Mouse (Mus musculus): ENCODE data around the gene Svs5.

The Svs5 gene

GRCm38 (mm10) chr2:164377478-164378426 is 45.2 kb downstream of the Svs5 start:
- DNase-seq (ENCODE audit: low read depth, low spot score), result no peak

- no peak for DNase-seq (ENCODE audit: low read depth, low spot score)
Observed at GRCm38 (mm10) chr2:164381726-164382125, 49.2 kb downstream of the Svs5 start.

- DNase-seq (ENCODE audit: low read depth, low spot score), result no peak
Observed at GRCm38 (mm10) chr2:164382971-164383370, 50.4 kb downstream of the Svs5 start.

All from telencephalon, adult 2 months (tissue).